Mouse (Mus musculus) small intestine, adult 2 months (tissue): ENCODE measurements around the gene Ptch1.

Experiments used
- CTCF ChIP-seq: fragments of 200-500 bp; IDR thresholded peaks from 2 replicates; pipeline ENCODE4 v1.5.1; 2012; ENCODE audit warnings: low read depth, mild to moderate bottlenecking, control low read depth, inconsistent platforms, low read length, moderate library complexity, mixed read lengths; ENCODE audit not compliant: insufficient replicate concordance, insufficient read length; ENCODE audit errors: extremely low read depth
- POLR2A ChIP-seq: fragments of 200-500 bp; IDR thresholded peaks from 2 replicates; pipeline ENCODE4 v1.6.1; 2012; ENCODE audit warnings: low read depth, mild to moderate bottlenecking, control low read depth, inconsistent platforms, low read length, moderate library complexity

DNA sequence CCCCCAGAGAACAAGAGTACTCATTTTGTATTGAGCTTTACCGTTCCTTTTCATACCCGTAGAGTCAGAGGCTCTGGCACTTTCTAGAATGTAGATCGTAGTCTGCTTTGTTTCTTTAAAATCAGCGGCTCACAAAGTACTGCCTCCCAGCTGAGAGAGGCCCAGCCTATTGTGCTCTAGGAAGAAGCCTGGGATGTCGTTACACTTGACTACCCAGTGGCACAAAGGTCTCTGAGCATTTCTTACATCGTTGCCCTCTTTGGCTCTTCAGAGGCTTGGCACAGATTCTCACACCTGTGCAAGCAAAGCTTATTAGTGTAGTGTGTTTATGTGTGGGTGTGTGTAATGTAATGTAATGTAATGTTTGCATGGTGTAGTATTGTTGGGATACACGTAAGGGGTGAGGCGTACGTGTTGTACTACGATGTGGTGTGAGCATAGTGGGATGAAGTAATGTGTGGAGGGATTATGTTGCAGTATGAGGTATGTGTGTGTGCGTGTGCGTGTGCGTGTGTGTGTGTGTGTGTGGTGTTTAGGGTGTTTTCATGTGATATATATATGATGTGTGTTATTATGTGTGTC lies 20.2 kb upstream of the Ptch1 start:
- TF ChIP-seq CTCF = no peak
- TF ChIP-seq POLR2A = no peak
